In the genomic region with DNA sequence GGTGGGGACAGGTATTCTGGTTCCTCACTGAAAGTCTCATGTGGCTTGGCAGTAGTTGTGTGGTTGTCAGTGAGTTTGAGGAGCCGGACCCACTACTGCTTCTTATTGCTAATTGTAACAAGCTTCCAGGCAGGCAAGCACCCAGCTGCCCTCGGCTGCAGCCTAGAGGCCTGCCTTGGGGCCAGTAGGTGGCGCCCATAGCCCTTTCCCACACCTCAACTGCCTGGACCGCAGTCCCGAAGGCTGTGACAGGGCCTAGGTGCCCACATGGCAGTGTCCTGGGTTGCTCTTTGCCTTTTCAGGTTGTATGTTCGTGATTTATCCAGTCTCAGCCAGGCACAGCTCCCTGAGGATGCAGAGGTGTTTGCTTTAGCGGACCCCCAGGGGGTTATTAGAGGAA, we compare ENCODE assay signal across 8 mouse cellular contexts. TPM values are rescaled to one million over a fixed set of nuclear protein-coding genes. Genes with fewer than 3 reads are reported as not detected.
DNase-seq lines count a peak whose midpoint lies in the region; ATAC-seq and TF ChIP-seq lines count a peak whose summit lies in the region.

No protein-coding gene starts in this region.

- H3K27me3 ChIP-seq in forebrain, embryonic 10.5 days (ENCODE audit: poor library complexity, severe bottlenecking): 0 out of 2 replicates have a peak, but pooled peaks cover under 1% of the 10 kb centered on the region
- H3K27me3 ChIP-seq in heart, embryonic 14.5 days (ENCODE audit: control insufficient read depth, insufficient read depth, low read length): no peaks in the 10 kb centered on the region
- H3K27me3 ChIP-seq in kidney, postnatal 0 days (ENCODE audit: insufficient read depth, low read length): no peaks in the 10 kb centered on the region
- H3K27me3 ChIP-seq in liver, embryonic 11.5 days (replicated peaks; ENCODE audit: control insufficient read depth, insufficient read depth, low read length): no peaks in the 10 kb centered on the region
- H3K27me3 ChIP-seq in splenic B cell, adult 2 months (ENCODE audit: control insufficient read depth, insufficient read depth, low read length, poor library complexity, severe bottlenecking): no peaks in the 10 kb centered on the region

- TF ChIP-seq CTCF in kidney, postnatal 0 days (IDR thresholded peaks at IDR 0.05; ENCODE audit: low read depth): peak; percentile 88

- H3K4me1 ChIP-seq in forebrain, embryonic 10.5 days: peaks cover 80% of the 10 kb centered on the region
- peaks cover 33 to 42% of the 10 kb centered on the region in 2 experiments for H3K4me1 ChIP-seq in heart, embryonic 14.5 days (ENCODE audit: control insufficient read depth in 2 of 2, insufficient read depth in 2 of 2, low read length in 2 of 2)
- H3K4me1 ChIP-seq in kidney, postnatal 0 days (replicated peaks; ENCODE audit: insufficient read depth, low read length): no peaks in the 10 kb centered on the region
- H3K4me1 ChIP-seq in liver, embryonic 11.5 days (replicated peaks; ENCODE audit: control insufficient read depth, insufficient read depth, low read length): peaks cover 39% of the 10 kb centered on the region

- peak; percentile 81 for DNase-seq in A20 (ENCODE audit: low read depth, low spot score)
- DNase-seq in brain, adult 2 months (ENCODE audit: low read depth, low spot score): peak; percentile 85
- peak; percentile 67 for DNase-seq in forebrain, embryonic 10.5 days (ENCODE audit: extremely low spot score, low spot score)
- peak; percentile 87 for DNase-seq in kidney, postnatal 0 days (ENCODE audit: low spot score)
- peak; percentile 63 for DNase-seq in liver, embryonic 11.5 days (ENCODE audit: low spot score)
- peak; percentile 38 to 61 for DNase-seq in natural killer cell, adult 2 months (ENCODE audit: low spot score in 2 of 2)
- DNase-seq in splenic B cell, adult 2 months (ENCODE audit: low read depth, low spot score): peak; percentile 66

- ATAC-seq in heart, embryonic 14.5 days (ENCODE audit: insufficient number of reproducible peaks, insufficient read depth, low FRiP score, low read depth): peak; percentile 75; the same call in 1 of the 2 replicates
- ATAC-seq in kidney, postnatal 0 days (replicated peaks; ENCODE audit: low FRiP score, low read depth): peak; percentile 91
- peak; percentile 74; the same call in 1 of the 2 replicates for ATAC-seq in liver, embryonic 11.5 days (replicated peaks; ENCODE audit: low FRiP score)

- H3K4me3 ChIP-seq in forebrain, embryonic 10.5 days: no peak overlapping the region
- H3K4me3 ChIP-seq in heart, embryonic 14.5 days (ENCODE audit: control insufficient read depth in 1 of 2, insufficient read depth in 1 of 2, low read depth in 1 of 2, low read length in 2 of 2): no peak overlapping the region
- no peak overlapping the region for H3K4me3 ChIP-seq in kidney, postnatal 0 days (replicated peaks; ENCODE audit: low read depth, low read length)
- H3K4me3 ChIP-seq in liver, embryonic 11.5 days (ENCODE audit: low read depth, low read length): no peak overlapping the region

- H3K27ac ChIP-seq in forebrain, embryonic 10.5 days: no peak overlapping the region
- H3K27ac ChIP-seq in heart, embryonic 14.5 days (replicated peaks in 1 of 2; ENCODE audit: control insufficient read depth in 1 of 2, insufficient read depth in 1 of 2, low read depth in 2 of 2, low read length in 2 of 2): no peak overlapping the region
- H3K27ac ChIP-seq in kidney, postnatal 0 days: no peak overlapping the region
- no peak overlapping the region for H3K27ac ChIP-seq in liver, embryonic 11.5 days (ENCODE audit: low read depth, low read length)

- peak overlapping the region; percentile 17; the same call in 1 of the 2 replicates for H3K9ac ChIP-seq in heart, embryonic 14.5 days (ENCODE audit: low read length)
- H3K9ac ChIP-seq in kidney, postnatal 0 days (ENCODE audit: low read depth, low read length): no peak overlapping the region
- no peak overlapping the region for H3K9ac ChIP-seq in liver, embryonic 11.5 days (ENCODE audit: low read depth, low read length)

- no peaks in the 10 kb centered on the region for H3K9me3 ChIP-seq in forebrain, embryonic 10.5 days
- H3K9me3 ChIP-seq in heart, embryonic 14.5 days (ENCODE audit: control insufficient read depth, low read length): no peaks in the 10 kb centered on the region
- H3K9me3 ChIP-seq in kidney, postnatal 0 days (replicated peaks; ENCODE audit: low read length): no peaks in the 10 kb centered on the region
- no peaks in the 10 kb centered on the region for H3K9me3 ChIP-seq in liver, embryonic 11.5 days (ENCODE audit: control insufficient read depth, low read length)

- 16% methylated on average over 7 of the region's 7 CpGs for whole genome bisulfite sequencing in forebrain, embryonic 10.5 days
- WGBS in heart, embryonic 14.5 days: 17% methylated on average over 7 of the region's 7 CpGs
- 9% methylated on average over 7 of the region's 7 CpGs for WGBS in kidney, postnatal 0 days
- WGBS in liver, embryonic 11.5 days: 21% methylated on average over 7 of the region's 7 CpGs

- H3K4me2 ChIP-seq in heart, embryonic 14.5 days (ENCODE audit: low read length): no peak overlapping the region
- H3K4me2 ChIP-seq in kidney, postnatal 0 days (ENCODE audit: low read length): no peak overlapping the region
- no peak overlapping the region for H3K4me2 ChIP-seq in liver, embryonic 11.5 days

- no peaks in the 10 kb centered on the region for H3K36me3 ChIP-seq in forebrain, embryonic 10.5 days (replicated peaks)
- no peaks in the 10 kb centered on the region for H3K36me3 ChIP-seq in heart, embryonic 14.5 days (ENCODE audit: control insufficient read depth, insufficient read depth, low read length)
- no peaks in the 10 kb centered on the region for H3K36me3 ChIP-seq in kidney, postnatal 0 days (ENCODE audit: insufficient read depth, low read length)
- no peaks in the 10 kb centered on the region for H3K36me3 ChIP-seq in liver, embryonic 11.5 days (ENCODE audit: control insufficient read depth, insufficient read depth, low read length)
- H3K36me3 ChIP-seq in splenic B cell, adult 2 months (ENCODE audit: control insufficient read depth, insufficient read depth, low read length, poor library complexity, severe bottlenecking): no peaks in the 10 kb centered on the region

RNA-seq across cellular contexts. Expression of a gene that starts 16.2 kb away (rescaled TPM):
- 52.3 and 59.9 TPM in 2 replicates for polyA plus RNA-seq in forebrain, embryonic 10.5 days (2016; fragmentation: Nextera tagmentation; extraction: Ambion mirVana)
- 46.8 and 48.7 TPM in 2 replicates for polyA plus RNA-seq in heart, embryonic 14.5 days (2014; fragmentation: Nextera tagmentation; extraction: Ambion mirVana)
- 34.6 and 39.0 TPM in 2 replicates for polyA plus RNA-seq in kidney, postnatal 0 days (2015; fragmentation: Nextera tagmentation; extraction: Ambion mirVana)
- polyA plus RNA-seq in liver, embryonic 11.5 days (2014; fragmentation: Nextera tagmentation; extraction: Ambion mirVana): 51.3 and 54.7 TPM in 2 replicates
